Mouse (Mus musculus) mature B cell (primary cell): ENCODE measurements around the gene Bmx.

Source experiments
- in situ Hi-C: fragments of 300-500 bp; cut with MboI; formaldehyde crosslinking; loops from 2 replicates; pipeline ENCODE4 v1.14.3; 2019

The Bmx gene

DNA sequence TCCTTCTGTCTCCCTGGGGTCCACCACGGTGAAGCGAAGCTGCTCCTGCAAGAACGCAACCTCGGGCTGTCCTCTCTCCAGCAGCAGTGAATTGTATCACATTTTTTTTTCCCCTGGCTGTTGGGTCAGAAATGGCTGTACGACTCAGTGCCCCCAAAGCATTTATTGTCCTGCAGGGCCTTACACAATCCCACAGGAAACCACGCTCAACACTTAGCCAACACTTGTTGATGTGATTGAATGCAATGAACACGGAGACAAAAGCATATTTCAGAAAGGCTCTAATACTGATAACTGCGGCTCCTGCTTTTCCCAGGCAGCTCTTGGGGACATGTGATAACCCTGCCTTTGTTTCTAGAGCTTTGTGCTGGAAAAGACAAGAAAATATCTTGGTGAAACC lies at the start of gene Bmx:
Gene Bmx (minus strand): TSS at position 137 of the 400 bp plus-strand sequence.
- in situ Hi-C loops = no loop called here

DNA sequence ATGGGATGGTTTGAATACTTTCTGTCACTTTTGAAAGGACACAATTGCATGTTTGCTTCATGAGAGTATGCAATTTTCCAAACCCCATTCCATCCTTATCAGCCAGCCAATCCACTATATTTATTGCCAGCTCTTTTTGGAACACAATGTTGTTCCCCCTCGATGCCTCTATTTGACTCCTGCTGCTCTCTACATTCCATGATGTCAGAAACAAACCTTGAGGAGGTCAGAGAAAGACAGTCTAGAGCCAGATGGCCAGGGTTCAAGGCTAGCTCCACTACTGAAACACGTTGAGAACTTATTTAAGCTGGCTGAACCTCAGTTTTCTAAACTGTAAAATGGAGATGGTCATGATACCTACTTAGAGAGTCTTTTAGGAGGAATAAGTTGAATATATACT lies 48.3 kb upstream of the Bmx start:
- in situ Hi-C loops = no loop called here

DNA sequence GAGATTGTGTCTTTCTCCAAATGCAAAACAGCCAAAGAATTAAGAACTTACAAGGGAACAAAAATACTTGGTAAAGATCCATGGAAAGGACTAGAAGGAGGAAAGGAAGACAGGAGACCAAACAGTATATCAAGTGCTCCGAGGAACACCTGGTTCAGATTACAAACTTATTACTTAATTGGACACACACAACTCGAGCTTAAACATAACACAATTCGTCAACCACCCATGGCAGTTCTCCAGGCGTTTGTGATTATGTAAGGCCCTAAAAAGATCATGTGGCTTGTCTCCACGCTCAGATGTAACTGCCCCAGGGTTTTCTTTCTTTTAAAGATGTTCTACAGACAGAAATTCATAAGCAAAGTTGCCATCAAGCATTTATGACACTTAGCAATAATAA lies 33.2 kb upstream of the Bmx start:
- in situ Hi-C loops = loop anchor here (10.0 kb wide), 1 partner anchor 106 kb away; no protein-coding TSS in a partner anchor

DNA sequence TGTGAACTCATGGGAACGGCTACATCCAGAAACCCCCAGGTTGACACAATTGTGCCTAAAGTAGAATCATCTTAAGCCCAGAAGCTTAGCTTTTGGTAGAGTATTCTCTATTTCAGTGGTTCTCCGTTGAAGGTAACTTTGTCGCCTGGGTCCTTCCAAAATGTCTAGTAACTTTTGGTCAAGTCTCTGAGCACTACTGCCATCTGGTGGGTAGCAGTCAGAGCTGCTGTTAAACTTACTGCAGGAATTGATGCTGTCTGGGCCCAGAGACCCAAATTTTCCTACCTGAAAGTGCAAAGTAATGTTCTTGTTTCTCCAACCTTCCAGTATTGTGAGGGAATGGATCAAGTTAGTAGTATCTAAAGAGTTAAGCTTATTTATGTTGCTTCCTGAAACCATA lies 29.1 kb upstream of the Bmx start:
- in situ Hi-C loops = no loop called here

DNA sequence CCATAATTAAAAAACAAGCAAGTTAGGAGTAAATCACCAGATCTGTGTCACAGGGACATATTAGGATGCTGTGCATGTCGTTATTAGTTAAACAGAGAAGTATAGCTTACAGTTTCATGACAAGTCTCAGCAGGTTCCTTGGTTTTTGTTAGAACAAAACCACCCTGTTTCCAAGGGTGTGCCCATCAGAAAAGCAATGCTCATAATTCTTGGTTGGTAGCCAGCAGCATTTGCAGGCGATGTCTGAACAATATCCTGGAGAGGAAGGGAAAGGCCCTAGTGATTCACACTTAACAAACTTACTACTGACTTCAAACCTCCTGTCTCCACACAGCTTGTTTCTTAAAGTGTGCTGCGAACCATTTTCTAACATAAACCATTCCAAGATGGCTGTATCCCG lies 25.8 kb upstream of the Bmx start:
- in situ Hi-C loops = no loop called here

DNA sequence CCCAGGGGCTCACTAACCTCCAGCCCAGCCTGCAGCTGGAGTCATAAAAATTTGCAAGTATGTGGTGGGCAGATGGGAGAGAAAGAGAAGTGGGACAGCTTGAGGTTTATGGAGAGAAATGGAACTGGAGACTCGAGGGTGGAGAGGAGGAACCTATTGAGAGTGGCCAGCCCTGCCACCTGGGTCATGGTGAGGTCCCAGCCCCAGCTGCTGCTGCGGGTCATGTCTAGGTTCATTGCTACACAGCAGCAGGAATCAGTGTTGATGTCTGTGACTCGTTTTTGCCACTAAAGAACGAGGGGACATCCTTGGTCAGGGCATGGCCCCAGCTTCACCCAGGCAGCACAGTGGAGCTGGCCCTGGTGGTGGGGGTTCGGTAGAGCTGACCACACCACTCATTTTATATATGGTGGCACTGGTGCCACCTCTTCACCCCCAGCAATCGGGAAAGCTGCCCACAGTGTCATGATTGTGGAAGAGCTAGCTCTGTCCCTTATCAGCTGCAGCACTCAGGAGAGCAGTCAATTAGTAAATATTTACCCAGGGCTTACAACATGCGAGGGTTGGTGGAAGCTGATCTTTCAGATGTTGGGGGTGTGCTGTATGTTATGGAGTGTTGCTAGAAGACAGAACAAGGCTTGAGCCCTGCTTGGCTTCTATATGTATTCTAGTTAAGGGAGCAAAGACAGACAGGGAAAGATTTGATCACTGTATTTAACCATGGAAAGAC lies 23.1 kb upstream of the Bmx start:
- in situ Hi-C loops = no loop called here

DNA sequence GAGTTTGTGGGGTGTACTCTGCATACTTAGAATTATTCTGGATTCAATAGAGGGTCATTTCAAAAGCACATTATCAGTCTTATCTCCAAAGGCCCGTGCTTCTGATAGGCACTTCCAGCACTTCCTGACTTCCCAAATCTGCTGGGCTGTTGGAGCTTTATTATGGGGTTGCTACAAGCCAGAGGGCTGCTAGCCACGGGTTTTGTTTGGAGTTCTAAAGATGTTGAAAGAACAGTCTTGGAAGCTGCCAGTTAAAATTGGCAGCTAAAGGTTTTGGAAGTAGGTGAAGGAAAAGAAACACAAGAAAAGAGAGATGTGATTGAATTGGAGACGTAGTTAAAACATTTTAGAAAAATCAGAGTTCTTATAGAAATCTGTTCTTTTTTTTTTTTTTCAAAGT lies 17.5 kb upstream of the Bmx start:
- in situ Hi-C loops = no loop called here

DNA sequence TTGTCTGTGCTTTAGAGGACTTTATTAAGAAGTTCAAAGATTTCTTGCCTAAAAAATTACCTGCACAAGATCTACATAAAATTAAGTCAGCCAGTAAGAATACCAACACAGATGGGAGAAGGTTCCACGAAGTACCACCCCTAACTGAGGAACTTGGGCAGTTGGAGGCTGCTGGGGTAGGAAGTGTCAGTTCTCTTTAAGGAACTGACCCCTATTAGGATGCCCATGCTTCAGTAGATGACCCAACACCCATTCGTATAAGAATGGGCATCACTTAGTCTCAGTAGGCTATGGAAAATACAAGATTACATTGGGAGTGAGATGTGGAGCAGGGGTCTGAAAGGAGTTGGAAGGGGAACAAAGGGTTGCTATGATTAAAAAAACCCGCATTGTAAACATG lies 12.6 kb upstream of the Bmx start:
- in situ Hi-C loops = no loop called here

DNA sequence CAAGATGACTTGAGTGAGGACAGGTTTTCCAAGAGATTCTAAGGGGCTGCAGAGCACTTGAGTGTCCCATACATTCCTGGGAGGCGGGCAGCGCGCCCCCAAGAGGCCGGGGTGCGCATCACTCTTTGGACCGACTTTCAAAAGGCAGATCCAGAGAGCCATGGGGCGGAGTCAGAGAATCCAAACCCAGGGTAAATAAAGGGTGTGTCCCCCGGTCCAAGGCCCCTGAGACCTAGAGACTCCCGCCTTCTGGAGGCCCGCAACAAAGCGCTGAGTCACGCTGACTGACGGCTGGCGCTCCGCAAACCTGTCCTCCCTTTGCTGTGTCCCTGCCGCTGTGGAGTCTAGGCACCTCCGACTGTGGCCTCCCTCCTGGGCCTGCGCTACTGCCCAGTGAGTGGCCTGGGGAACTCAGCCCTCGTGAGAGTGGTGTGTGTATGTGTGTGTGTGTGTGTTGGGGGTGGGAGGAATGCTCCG lies 11.3 kb upstream of the Bmx start, which contains the start of gene Pir:
Gene Pir (plus strand): TSS at position 87 of the 477 bp plus-strand sequence.
- in situ Hi-C loops = no loop called here

DNA sequence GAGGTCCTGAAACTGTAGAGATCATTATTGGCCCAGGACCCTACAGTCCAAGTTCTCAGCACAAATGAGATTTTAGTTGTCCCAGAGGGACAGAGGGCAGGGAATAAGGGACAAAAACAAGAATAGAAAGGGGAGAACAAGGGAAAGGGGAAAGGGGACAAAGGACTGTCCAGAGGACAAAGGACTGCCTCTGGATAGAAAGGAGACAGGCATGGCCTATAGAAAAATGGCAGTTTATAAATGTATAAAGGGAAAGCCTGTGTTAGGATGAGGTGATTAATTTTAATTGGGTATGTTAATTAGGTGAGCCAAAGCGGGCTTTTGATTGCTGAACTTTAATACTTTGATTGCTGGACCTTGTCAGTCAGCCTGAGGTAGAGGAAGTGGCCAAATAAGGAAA lies 6.9 kb upstream of the Bmx start:
- in situ Hi-C loops = no loop called here

DNA sequence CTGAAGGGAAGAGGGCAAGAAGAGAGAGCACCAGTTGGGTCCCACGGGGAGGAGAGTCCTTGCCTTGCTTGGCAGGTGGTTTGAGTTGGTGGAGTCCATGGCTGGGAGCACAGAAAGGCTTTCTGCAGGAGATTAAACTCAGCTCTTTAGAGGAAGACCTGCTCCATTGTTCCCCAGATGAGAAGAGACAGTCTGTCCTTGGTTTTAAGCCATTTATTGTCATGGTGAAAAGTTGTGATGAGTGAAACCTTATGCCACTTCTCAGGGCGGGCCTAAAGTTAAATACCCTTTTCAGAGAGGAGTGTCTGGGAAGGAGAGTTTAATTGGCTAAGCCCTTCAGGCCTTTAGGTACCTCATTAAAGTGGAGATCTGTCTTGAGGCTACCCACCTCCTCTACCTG lies 4.3 kb upstream of the Bmx start:
- in situ Hi-C loops = no loop called here

DNA sequence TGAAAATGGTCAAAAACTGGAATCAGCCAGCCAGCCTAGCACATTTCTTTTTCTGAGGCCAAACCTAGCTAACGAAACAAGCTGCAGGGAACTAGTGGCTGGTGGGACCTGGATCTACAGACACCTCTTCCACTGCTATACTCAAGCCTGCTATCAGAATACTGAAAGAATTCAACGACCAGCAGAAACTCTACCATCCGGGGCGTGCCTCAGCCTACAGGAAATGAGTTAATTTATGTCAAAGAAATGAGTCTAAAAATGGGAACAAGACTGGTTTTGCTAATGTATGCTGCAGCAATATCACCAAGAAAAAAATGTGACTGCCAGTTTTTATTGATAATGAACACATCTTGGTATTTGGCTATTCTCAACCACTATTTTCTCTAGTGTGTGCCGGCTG lies 669 bp upstream of the Bmx start:
- in situ Hi-C loops = no loop called here

DNA sequence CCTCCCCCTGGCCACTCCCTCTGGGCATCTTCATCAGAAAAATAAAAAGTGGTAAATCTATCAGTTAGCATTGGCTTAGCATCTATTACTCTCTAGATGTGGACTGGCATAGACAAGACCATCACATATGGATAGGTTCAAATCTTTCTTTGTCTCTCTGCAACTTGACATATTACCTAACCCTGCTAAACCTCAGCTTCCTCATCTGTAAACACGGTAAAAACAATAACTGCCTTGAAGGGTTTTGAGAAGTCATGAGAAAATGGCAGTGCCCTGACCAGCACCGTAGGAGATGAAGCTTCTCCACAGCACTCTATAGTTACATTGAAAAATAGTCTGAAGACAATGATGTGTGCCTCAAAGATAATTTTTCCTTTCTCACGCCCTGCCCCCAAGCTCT lies 1.5 kb downstream of the Bmx start:
- in situ Hi-C loops = no loop called here

DNA sequence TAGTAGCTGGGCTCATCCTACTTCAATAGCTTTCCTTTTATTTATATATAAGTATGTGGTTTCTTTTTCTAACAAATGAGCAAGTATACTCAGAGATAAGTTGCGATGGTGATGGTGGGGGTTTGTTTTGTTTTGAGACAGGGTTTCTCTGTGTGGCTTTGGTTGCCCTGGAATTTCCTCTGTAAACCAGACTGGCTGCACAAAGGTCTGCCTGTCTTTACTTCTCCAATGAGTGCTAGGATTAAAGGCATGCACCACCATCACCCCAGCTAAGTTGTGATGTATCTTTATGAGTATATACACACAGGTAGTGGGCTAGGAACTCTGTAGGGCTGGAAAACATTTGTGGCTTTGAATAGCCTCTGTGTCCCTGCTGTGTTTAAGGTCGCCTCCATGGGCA lies 11.3 kb downstream of the Bmx start:
- in situ Hi-C loops = no loop called here

DNA sequence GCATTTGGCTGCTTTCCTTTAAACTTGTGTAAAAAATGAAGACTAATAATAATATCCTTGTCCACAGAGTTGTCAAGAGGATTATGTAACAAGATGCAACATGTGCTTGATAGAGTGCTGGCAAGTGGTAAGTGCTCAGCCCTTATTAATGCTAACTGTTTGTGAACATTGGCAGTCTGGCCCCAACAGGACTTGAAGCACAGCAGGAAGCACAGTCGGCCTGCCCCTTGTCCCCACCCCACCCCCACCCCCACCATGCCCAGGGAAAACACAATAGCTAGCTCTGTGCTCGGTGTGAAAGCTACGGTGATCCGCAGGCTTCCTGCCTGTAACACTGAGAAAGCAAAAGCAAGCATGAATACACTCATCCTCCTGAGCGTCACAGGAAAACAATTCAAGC lies 12.3 kb downstream of the Bmx start:
- in situ Hi-C loops = no loop called here

DNA sequence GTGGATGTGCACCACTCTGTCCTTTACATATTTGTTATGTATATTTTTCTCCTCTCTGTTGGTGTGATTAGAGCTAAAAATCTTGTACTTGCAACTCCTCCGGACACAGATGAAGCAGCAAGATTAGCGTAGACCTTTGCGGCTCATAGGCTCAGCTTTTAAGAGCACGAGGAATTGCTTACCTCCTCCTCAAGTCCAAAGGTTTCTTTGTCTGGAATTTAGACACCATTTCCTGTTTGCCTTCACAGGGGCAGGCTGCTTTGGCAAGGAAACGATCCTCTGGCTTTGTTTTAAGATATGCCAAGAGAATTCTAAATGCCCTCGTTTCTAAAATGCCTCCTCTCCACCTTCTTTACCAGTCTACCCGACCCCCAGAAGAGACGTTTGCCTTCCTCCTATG lies 24.6 kb downstream of the Bmx start:
- in situ Hi-C loops = no loop called here

DNA sequence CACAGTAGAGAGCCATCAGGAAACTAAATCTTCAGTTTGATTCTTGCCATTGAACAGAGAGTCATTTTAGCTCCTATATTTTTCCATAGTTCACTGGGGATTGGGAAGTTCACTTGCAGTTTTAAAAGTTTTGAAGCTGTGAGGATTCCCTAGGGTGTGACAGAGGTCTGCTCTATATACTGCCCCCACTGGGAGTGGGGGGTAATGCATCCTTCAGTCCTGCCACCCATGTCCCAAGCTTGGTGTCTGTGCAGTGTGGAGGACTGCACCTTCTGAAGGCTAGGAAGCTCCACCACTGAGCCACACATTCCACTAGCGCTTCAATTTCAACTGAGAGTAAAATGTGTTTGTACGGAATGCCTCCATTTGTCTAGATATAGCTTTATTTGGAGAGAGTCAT lies 36.0 kb downstream of the Bmx start:
- in situ Hi-C loops = no loop called here

DNA sequence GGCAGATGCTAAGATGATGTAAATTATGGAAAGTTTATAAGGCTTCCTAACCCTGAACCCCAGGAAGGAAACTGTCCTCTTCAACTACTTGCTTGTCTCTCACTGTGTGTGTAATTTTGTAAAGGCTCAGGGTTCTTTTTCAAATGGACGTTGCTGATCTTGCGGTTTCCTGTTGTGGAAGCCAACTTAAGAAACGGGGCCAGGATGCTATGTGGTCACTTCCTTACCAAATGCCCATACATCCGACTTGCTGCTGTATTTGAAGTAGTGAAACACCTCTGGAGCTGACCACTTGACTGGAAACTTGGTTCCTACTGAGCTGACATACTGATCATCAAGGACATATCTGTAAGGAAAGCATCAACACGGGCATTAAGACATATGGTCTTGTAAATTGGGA lies 57.4 kb downstream of the Bmx start:
- in situ Hi-C loops = no loop called here

DNA sequence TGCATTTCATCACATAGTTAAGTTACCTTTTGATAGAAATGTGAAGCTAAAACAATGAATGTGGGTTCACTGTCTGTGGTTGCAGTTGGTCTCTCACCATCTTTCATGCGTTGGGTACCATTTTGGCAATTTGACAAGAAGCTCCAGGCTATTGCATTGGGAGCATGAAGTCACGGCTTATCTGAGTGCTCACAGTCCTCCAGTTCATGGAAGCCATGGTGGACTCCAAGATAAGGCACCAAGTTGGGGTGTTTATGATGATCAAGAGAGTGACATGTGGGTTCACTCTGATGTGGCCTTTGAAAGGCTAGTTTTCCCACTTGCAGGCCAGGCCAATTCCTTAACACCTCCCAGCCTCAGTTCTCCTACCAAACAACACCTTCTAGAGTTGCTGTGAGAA lies 60.3 kb downstream of the Bmx start:
- in situ Hi-C loops = loop anchor here (25.0 kb wide), 1 partner anchor 215 kb away; the partner anchor contains the start of gene Piga

DNA sequence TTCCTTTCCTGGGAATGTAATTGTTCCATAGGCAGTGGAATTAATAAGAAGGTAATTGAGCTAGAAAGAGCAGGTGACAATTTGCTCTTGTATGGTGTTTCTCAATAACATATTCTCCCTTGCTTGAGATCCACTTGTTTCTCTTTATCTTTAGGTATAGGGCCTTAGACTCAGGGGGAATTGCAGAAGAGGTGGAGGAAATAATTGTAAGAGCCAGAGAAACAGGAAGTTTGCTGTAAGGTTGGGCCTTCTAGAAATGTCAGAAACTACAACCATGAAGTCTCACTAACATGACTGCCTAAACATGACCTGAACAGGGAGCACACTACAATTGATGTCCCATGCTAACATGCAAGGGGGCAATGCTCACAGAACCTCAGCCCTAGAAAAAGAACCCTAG lies 68.1 kb downstream of the Bmx start:
- in situ Hi-C loops = loop anchor here (10.0 to 25.0 kb wide), 2 partner anchors 105 to 222 kb away; partner anchors contain the start of gene Piga

DNA sequence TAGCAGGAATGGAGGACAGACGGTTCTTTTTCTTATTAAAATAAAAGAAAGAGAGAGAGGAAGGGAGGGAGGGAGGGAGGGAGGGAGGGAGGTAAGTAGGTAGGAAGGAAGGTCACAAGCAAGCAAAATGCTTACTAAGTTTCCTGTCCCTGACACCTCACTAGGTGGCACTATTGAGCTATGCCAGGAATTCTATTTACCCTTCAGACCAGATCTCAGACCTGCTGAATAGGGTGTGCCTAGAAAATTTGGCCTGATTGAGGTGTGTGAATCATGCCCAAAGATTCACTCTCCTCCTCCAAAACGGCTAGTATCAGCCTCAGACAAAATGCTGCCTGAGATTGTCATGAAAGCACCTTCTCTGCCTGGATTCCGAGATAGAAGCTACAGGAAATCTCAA lies 74.1 kb downstream of the Bmx start:
- in situ Hi-C loops = loop anchor here (10.0 to 25.0 kb wide), 2 partner anchors 111 to 228 kb away; partner anchors contain the start of gene Piga

DNA sequence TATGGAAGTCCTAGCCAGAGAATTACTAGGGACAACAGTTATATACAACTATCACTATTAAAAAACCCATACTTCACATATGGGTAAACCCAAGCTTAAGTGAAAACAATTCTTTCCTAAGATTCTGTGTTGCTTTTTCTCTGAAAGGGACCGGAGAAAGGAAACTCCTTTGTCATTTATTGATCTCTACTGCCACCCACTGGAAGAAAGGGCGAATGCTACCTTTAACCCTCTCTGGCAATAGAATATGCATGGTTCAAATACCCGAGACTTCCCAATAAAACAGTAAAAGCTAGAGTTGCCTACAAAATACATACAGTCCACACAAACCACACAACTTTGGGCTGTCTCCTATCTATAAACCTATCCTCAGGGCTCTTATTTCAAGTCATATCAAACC lies 78.2 kb downstream of the Bmx start:
- in situ Hi-C loops = loop anchor here (10.0 to 25.0 kb wide), 2 partner anchors 115 to 233 kb away; partner anchors contain the start of gene Piga

DNA sequence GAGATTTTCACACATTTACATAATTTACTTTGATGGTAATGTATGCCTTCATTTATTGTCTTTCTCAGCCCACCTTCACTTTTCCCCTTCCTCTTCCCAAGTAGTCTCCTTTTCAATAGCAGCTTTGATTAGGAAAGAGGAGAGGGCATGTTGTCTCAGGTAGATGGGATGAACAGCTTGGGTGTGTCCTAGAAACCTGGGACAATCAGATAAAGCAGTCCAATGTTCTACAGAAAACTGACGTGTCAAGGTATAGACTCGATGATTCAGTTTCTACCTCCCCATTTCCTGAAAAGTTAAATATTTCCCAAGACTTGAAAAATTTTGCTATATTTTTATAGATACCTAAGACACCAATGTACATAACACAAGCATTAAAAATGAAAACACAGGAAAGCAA lies 79.1 kb downstream of the Bmx start:
- in situ Hi-C loops = loop anchor here (25.0 kb wide), 1 partner anchor 233 kb away; the partner anchor contains the start of gene Piga

DNA sequence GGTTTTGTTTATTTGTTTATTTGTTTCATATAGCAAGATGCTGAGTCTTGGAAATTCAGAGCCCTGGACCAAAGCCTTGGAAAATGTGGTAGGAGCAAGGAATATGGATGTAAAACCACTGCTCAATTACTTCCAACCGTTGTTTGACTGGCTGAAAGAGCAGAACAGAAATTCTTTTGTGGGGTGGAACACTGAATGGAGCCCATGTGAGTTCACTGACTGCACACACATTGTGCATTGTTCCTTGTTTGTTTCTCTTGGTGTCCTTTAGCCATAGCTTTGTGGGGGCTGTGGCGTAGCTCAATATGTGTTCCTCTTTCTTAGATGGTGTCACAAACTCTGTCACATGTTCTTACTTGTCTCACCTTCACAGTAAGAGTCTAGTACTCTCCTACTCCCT lies 82.2 kb downstream of the Bmx start:
- in situ Hi-C loops = loop anchor here (25.0 kb wide), 1 partner anchor 237 kb away; the partner anchor contains the start of gene Piga
